Mouse (Mus musculus) testis, adult 2 months (tissue): ENCODE measurements around the gene Rec8. TPM values are rescaled to one million over a fixed set of nuclear protein-coding genes. Genes with fewer than 3 reads are reported as not detected.
A peak's percentile ranks its signal among the peaks of the same experiment; 100 is the strongest.

ENCODE experiments used
- H3K27ac ChIP-seq: fragments of 200-500 bp; 2 replicates; pipeline ENCODE4 v1.5.1; 2012; ENCODE audit warnings: low read depth, low read length; ENCODE audit not compliant: control insufficient read depth, insufficient read depth
- H3K27me3 ChIP-seq: fragments of 200-500 bp; 2 replicates; pipeline ENCODE4 v1.6.1; 2012; ENCODE audit warnings: mild to moderate bottlenecking, low read length, moderate library complexity; ENCODE audit not compliant: control insufficient read depth, insufficient read depth
- H3K36me3 ChIP-seq: fragments of 200-500 bp; 2 replicates; pipeline ENCODE4 v1.6.1; 2012; ENCODE audit warnings: mild to moderate bottlenecking, low read length; ENCODE audit not compliant: control insufficient read depth, insufficient read depth
- H3K4me1 ChIP-seq: fragments of 200-500 bp; 2 replicates; pipeline ENCODE4 v1.6.1; 2012; ENCODE audit warnings: low read length; ENCODE audit not compliant: control insufficient read depth, insufficient read depth
- H3K4me3 ChIP-seq: fragments of 200-500 bp; 2 replicates; pipeline ENCODE4 v1.5.1; 2012; ENCODE audit warnings: low read depth, mild to moderate bottlenecking, low read length, moderate library complexity, mixed read lengths; ENCODE audit not compliant: control insufficient read depth
- CTCF ChIP-seq: fragments of 200-500 bp; IDR thresholded peaks from 2 replicates; pipeline ENCODE4 v1.5.1; 2012; ENCODE audit warnings: low read depth, mild to moderate bottlenecking, inconsistent platforms, low read length, moderate library complexity; ENCODE audit not compliant: control insufficient read depth, insufficient read depth, insufficient replicate concordance
- POLR2A ChIP-seq: fragments of 200-500 bp; IDR thresholded peaks from 2 replicates; pipeline ENCODE4 v1.6.1; 2012; ENCODE audit warnings: low read depth, mild to moderate bottlenecking, inconsistent platforms, low read length, moderate library complexity; ENCODE audit not compliant: control insufficient read depth
- polyA plus RNA-seq: library from polyadenylated mRNA; depleted of rRNA; stranded (reverse); fragments of >200 nt; gene quantifications from 2 replicates; pipeline ENCODE4 v1.2.3, GENCODE M21; 2012

Rec8 gene
- polyA plus RNA-seq, 1 experiment = 65.8 TPM

GRCm38 (mm10) chr14:55596036-55596690, 21.7 kb upstream of the Rec8 start:
- H3K4me3 ChIP-seq = peak overlapping the region; percentile 56
- no peaks in the 10 kb centered on the region for H3K27me3 ChIP-seq
- no peaks in the 10 kb centered on the region for H3K36me3 ChIP-seq
- no peak overlapping the region for H3K27ac ChIP-seq
- peaks cover 15% of the 10 kb centered on the region for H3K4me1 ChIP-seq
- TF ChIP-seq CTCF (no peak), POLR2A (no peak)

GRCm38 (mm10) chr14:55598521-55599390, 19.1 kb upstream of the Rec8 start:
- Histone ChIP-seq H3K4me1 (peaks cover 6% of the 10 kb centered on the region), H3K27me3 (no peaks in the 10 kb centered on the region), H3K36me3 (no peaks in the 10 kb centered on the region), H3K4me3 (no peak overlapping the region), H3K27ac (no peak overlapping the region)
- TF ChIP-seq POLR2A (no peak), CTCF (no peak)

DNA sequence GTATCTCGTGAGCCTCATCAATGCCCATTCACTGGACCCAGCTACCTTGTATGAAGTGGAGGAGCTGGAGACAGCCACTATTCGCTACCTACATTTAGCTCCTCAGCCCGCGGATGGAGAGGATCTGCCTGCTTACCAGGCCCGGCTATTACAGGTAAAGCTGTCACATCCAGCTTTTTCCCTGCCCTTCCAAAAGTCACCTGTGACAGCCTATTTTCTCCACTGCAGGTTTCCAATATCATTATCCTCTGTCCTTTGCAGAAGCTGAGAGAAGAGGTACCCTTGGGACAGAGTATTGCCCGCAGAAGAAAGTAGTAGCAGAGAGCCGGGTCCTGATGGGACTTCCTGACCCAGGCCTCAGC, 14.6 kb upstream of the Rec8 start, which contains the start of gene Irf9:
Gene Irf9 (plus strand): TSS at position 301 of the 362 bp plus-strand sequence.
- Histone ChIP-seq H3K4me3 (peak within 1 kb of the TSS; percentile 75), H3K27ac (peak within 1 kb of the TSS; percentile 86), H3K4me1 (no peaks in the 10 kb centered on the region; the same call in 1 of the 2 replicates), H3K36me3 (no peaks in the 10 kb centered on the region), H3K27me3 (no peaks in the 10 kb centered on the region)
- TF ChIP-seq CTCF (no peak), POLR2A (no peak)

DNA sequence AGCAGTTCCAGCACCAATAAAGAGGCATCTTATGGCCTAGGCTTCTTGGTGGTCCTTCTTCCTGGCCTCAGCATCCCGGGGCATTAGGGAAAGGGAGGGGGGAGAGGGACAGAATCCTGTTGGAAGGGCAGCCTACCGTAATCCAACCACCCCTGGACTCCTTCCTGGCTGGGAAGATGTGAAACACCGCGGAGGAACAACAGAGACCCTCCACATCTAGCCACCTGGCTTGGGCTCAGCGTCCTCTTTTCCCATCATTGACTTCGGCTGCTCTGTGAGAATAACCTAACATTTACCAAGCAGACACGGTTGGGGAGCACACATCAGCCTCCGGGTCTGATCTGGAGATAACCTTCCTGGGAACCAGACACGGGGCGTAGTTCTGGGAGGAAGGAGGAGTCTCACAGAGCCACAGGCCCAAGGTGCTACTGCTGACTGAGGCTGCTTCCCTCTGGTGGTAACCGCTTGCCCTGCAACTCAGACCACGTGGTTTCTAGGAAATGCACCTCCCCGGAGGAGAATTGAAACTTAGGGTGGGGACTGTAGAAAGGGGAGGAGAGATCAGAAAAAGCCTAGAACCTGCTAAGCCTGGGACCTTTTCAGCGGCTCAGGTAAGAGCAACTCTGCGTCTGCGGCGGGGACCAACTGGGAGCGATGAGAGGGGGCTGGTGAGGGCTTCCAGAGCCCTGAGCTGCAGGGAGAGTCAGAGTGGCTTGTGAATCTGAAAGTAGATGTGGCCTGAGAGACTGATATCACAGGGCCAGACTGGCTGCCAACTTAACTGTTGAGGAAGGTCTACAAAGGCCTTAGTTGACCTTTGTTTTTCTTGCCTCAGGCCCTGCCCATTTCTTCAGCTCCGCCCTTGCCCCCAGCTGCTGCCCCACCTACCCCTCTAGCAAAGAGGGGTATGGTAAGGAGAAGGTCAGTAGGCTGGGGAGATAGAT, 13.9 kb upstream of the Rec8 start:
- Histone ChIP-seq H3K4me1 (no peaks in the 10 kb centered on the region; the same call in 1 of the 2 replicates), H3K27me3 (no peaks in the 10 kb centered on the region), H3K4me3 (peak overlapping the region; percentile 75), H3K27ac (peak overlapping the region; percentile 86), H3K36me3 (no peaks in the 10 kb centered on the region)
- TF ChIP-seq POLR2A (no peak), CTCF (peak; percentile 76; the same call in 1 of the 2 replicates)

- Histone ChIP-seq H3K4me1 (no peaks in the 10 kb centered on the region; the same call in 1 of the 2 replicates), H3K27ac (no peak overlapping the region), H3K27me3 (no peaks in the 10 kb centered on the region), H3K36me3 (no peaks in the 10 kb centered on the region), H3K4me3 (no peak overlapping the region)
- no peak for TF ChIP-seq POLR2A
- no peak for TF ChIP-seq CTCF
Measured at GRCm38 (mm10) chr14:55604823-55605222, 13.0 kb upstream of the Rec8 start.

- TF ChIP-seq POLR2A (no peak), CTCF (no peak)
- Histone ChIP-seq H3K36me3 (no peaks in the 10 kb centered on the region), H3K4me1 (no peaks in the 10 kb centered on the region; the same call in 1 of the 2 replicates), H3K4me3 (no peak overlapping the region), H3K27me3 (no peaks in the 10 kb centered on the region), H3K27ac (no peak overlapping the region)
Measured at GRCm38 (mm10) chr14:55605743-55606459, 11.9 kb upstream of the Rec8 start.

GRCm38 (mm10) chr14:55608339-55608738, 9.5 kb upstream of the Rec8 start:
- no peak for TF ChIP-seq POLR2A
- no peak for TF ChIP-seq CTCF
- no peak overlapping the region for H3K4me3 ChIP-seq
- H3K27ac ChIP-seq = no peak overlapping the region
- no peaks in the 10 kb centered on the region for H3K36me3 ChIP-seq
- H3K27me3 ChIP-seq = no peaks in the 10 kb centered on the region
- H3K4me1 ChIP-seq = no peaks in the 10 kb centered on the region; the same call in 1 of the 2 replicates
